Mouse (Mus musculus) hindbrain, postnatal 0 days (tissue): ENCODE data around the gene Ush1c. TPM values are rescaled to one million over a fixed set of nuclear protein-coding genes. Genes with fewer than 3 reads are reported as not detected.
"Not testable (repeated sequence)": the region's sequence is repeated elsewhere in the genome, so short reads cannot be mapped to it uniquely, and the experiment has no call there.

ENCODE experiments used
- ATAC-seq: fragments of 200-750 bp; cut with Nextera tagmentation; 2 replicates; pipeline ENCODE4 v1.8.0; 2017; ENCODE audit warnings: mild to moderate bottlenecking, moderate TSS enrichment, moderate library complexity
- DNase-seq: peaks from one replicate; pipeline ENCODE4 v3.0.0-alpha.2; 2015; ENCODE audit warnings: low spot score
- H3K27ac ChIP-seq: fragments of 300-500 bp; sonication (generic); 2 replicates; pipeline ENCODE4 v1.5.1; 2014; ENCODE audit warnings: mild to moderate bottlenecking
- H3K27me3 ChIP-seq: fragments of 300-500 bp; sonication (generic); 2 replicates; pipeline ENCODE4 v1.6.1; 2014; ENCODE audit warnings: low read length, mixed read lengths; ENCODE audit not compliant: insufficient read depth
- H3K36me3 ChIP-seq: fragments of 300-500 bp; sonication (generic); 2 replicates; pipeline ENCODE4 v1.6.1; 2014; ENCODE audit warnings: low read length, mixed read lengths; ENCODE audit not compliant: insufficient read depth
- H3K4me1 ChIP-seq: fragments of 300-500 bp; sonication (generic); 2 replicates; pipeline ENCODE4 v1.6.1; 2014; ENCODE audit warnings: antibody characterized with exemption, low read length, mixed read lengths; ENCODE audit not compliant: insufficient read depth
- H3K4me2 ChIP-seq: fragments of 300-500 bp; sonication (generic); 2 replicates; pipeline ENCODE4 v1.6.1; 2014; ENCODE audit warnings: low read depth, mild to moderate bottlenecking, low read length, moderate library complexity, mixed read lengths
- H3K4me3 ChIP-seq: fragments of 300-500 bp; sonication (generic); 2 replicates; pipeline ENCODE4 v1.5.1; 2014; ENCODE audit warnings: low read length
- H3K9ac ChIP-seq: fragments of 300-500 bp; sonication (generic); replicated peaks from 2 replicates; pipeline ENCODE4 v1.6.1; 2014; ENCODE audit warnings: mild to moderate bottlenecking, low read length, moderate library complexity, mixed read lengths
- H3K9me3 ChIP-seq: fragments of 300-500 bp; sonication (generic); 2 replicates; pipeline ENCODE4 v1.6.1; 2016; ENCODE audit warnings: low read length, mixed read lengths
- CTCF ChIP-seq: IDR thresholded peaks from 2 replicates; pipeline ENCODE4 v1.5.1; 2016; ENCODE audit warnings: antibody characterized with exemption, control low read depth, low read depth
- WGBS: fragments of 180-500 bp; shearing (Covaris S2); extraction: QIAGEN DNeasy Blood & Tissue Kit; methylation state at CpG from one replicate; pipeline ENCODE4 v1.1.7; 2014; 5-methylcytosine and 5-hydroxymethylcytosine counted together
- polyA plus RNA-seq: library from polyadenylated mRNA; unstranded; fragments of >200 nt; fragmentation: Nextera tagmentation; extraction: Ambion mirVana; gene quantifications from 2 replicates; pipeline ENCODE4 v1.2.1, GENCODE M21; 2015
- total RNA-seq: library from RNA; depleted of rRNA; stranded (reverse); fragments of >200 nt; gene quantifications from 2 replicates; pipeline ENCODE4 v1.2.3, GENCODE M21; 2014

The Ush1c gene
- total and polyA plus RNA-seq, 2 experiments from 2014 or later: 1.5 to 1.7 TPM

- Histone ChIP-seq H3K9me3 (no peaks in the 10 kb centered on the region), H3K36me3 (no peaks in the 10 kb centered on the region), H3K4me2 (no peak overlapping the region), H3K27me3 (no peaks in the 10 kb centered on the region), H3K9ac (no peak overlapping the region), H3K27ac (no peak overlapping the region), H3K4me3 (no peak overlapping the region), H3K4me1 (no peaks in the 10 kb centered on the region)
- 90% methylated on average over 5 of the region's 5 CpGs for WGBS
- ATAC-seq (no peak), DNase-seq (no peak)
- no peak for TF ChIP-seq CTCF
These were observed 42.9 kb downstream of the Ush1c start for GRCm38 (mm10) chr7:46195356-46195755.

GRCm38 (mm10) chr7:46184232-46184631 lies 54.1 kb downstream of the Ush1c start:
- DNase-seq: no peak
- no peak overlapping the region for H3K4me2 ChIP-seq
- no peaks in the 10 kb centered on the region for H3K36me3 ChIP-seq
- no peak for ATAC-seq
- no peak overlapping the region for H3K9ac ChIP-seq
- no peak overlapping the region for H3K4me3 ChIP-seq
- 0 out of 2 replicates have a peak, but pooled peaks cover 4% of the 10 kb centered on the region for H3K4me1 ChIP-seq
- H3K27me3 ChIP-seq: no peaks in the 10 kb centered on the region
- H3K27ac ChIP-seq: no peak overlapping the region
- H3K9me3 ChIP-seq: no peaks in the 10 kb centered on the region
- no peak for TF ChIP-seq CTCF

- TF ChIP-seq CTCF: peak; percentile 97
- Histone ChIP-seq H3K36me3 (no peaks in the 10 kb centered on the region), H3K4me2 (no peak overlapping the region), H3K4me3 (no peak overlapping the region), H3K9me3 (no peaks in the 10 kb centered on the region), H3K4me1 (0 out of 2 replicates have a peak, but pooled peaks cover 4% of the 10 kb centered on the region), H3K9ac (no peak overlapping the region), H3K27ac (no peak overlapping the region), H3K27me3 (no peaks in the 10 kb centered on the region)
- peak; percentile 82 for ATAC-seq
- DNase-seq: peak; percentile 83
- WGBS: 4% methylated on average over 3 of the region's 3 CpGs
These were observed 56.7 kb downstream of the Ush1c start for GRCm38 (mm10) chr7:46181590-46181989.

GRCm38 (mm10) chr7:46179431-46180275 lies 58.6 kb downstream of the Ush1c start, which contains the start of gene Abcc8:
Gene Abcc8, minus strand, starts transcription at chr7:46180033.
- H3K9ac ChIP-seq: peak within 1 kb of the TSS; percentile 49
- peak within 1 kb of the TSS; percentile 92 for H3K4me2 ChIP-seq
- DNase-seq: peak; percentile 52
- peak within 1 kb of the TSS; percentile 53 for H3K4me3 ChIP-seq
- H3K27me3 ChIP-seq: no peaks in the 10 kb centered on the region
- TF ChIP-seq CTCF: 0 out of 2 replicates have a peak, but pooled peaks have one; percentile 20
- under 1% methylated on average over 73 of the region's 75 CpGs for WGBS
- no peaks in the 10 kb centered on the region for H3K36me3 ChIP-seq
- no peaks in the 10 kb centered on the region for H3K9me3 ChIP-seq
- ATAC-seq: peak; percentile 72
- no peak within 1 kb of the TSS for H3K27ac ChIP-seq
- H3K4me1 ChIP-seq: 0 out of 2 replicates have a peak, but pooled peaks cover 4% of the 10 kb centered on the region

GRCm38 (mm10) chr7:46168980-46169379 lies 69.3 kb downstream of the Ush1c start:
- H3K4me3 ChIP-seq, H3K27me3 ChIP-seq, H3K27ac ChIP-seq, DNase-seq, H3K9ac ChIP-seq, H3K9me3 ChIP-seq, ATAC-seq, H3K4me1 ChIP-seq, H3K4me2 ChIP-seq, H3K36me3 ChIP-seq: not testable (repeated sequence)
- WGBS: 87% methylated on average over 1 of the region's 1 CpGs

- H3K4me3 ChIP-seq: no peak overlapping the region
- H3K4me1 ChIP-seq: no peaks in the 10 kb centered on the region
- no peak for TF ChIP-seq CTCF
- no peaks in the 10 kb centered on the region for H3K9me3 ChIP-seq
- H3K4me2 ChIP-seq: no peak overlapping the region
- no peak overlapping the region for H3K9ac ChIP-seq
- no peaks in the 10 kb centered on the region for H3K27me3 ChIP-seq
- no peaks in the 10 kb centered on the region; the same call in 1 of the 2 replicates for H3K36me3 ChIP-seq
- DNase-seq: no peak
- 97% methylated on average over 6 of the region's 6 CpGs for WGBS
- no peak overlapping the region for H3K27ac ChIP-seq
- ATAC-seq: no peak
These were observed 69.9 kb downstream of the Ush1c start for GRCm38 (mm10) chr7:46168402-46168801.

GRCm38 (mm10) chr7:46167901-46168300 lies 70.4 kb downstream of the Ush1c start:
- Histone ChIP-seq H3K4me2 (no peak overlapping the region), H3K9ac (no peak overlapping the region), H3K27ac (no peak overlapping the region), H3K9me3 (no peaks in the 10 kb centered on the region), H3K27me3 (no peaks in the 10 kb centered on the region), H3K4me3 (no peak overlapping the region), H3K36me3 (no peaks in the 10 kb centered on the region; the same call in 1 of the 2 replicates), H3K4me1 (no peaks in the 10 kb centered on the region)
- TF ChIP-seq CTCF: no peak
- DNase-seq: no peak
- 96% methylated on average over 7 of the region's 7 CpGs for WGBS
- no peak for ATAC-seq
